Mouse (Mus musculus) spleen, adult 2 months (tissue): ENCODE results near the gene Cpped1.

Source experiments
- CTCF ChIP-seq: fragments of 200-500 bp; IDR thresholded peaks from 2 replicates; pipeline ENCODE4 v1.5.1; 2011; ENCODE audit warnings: mild to moderate bottlenecking, inconsistent platforms; ENCODE audit not compliant: insufficient read depth, insufficient read length, insufficient replicate concordance; ENCODE audit errors: extremely low read depth
- POLR2A ChIP-seq: fragments of 200-500 bp; IDR thresholded peaks from 2 replicates; pipeline ENCODE4 v1.6.1; 2011; ENCODE audit warnings: low read depth, low read length, inconsistent platforms

- TF ChIP-seq CTCF = no peak
- no peak for TF ChIP-seq POLR2A
These were observed 65.8 kb downstream of the Cpped1 start for GRCm38 (mm10) chr16:11843441-11843840.
